Mouse (Mus musculus) liver, postnatal 0 days (tissue): ENCODE data around the gene Rps7. TPM values are rescaled to one million over a fixed set of nuclear protein-coding genes. Genes with fewer than 3 reads are reported as not detected.

Experiments
- ATAC-seq: fragments of 200-750 bp; cut with Nextera tagmentation; 2 replicates; pipeline ENCODE4 v1.8.0; 2017; ENCODE audit warnings: mild to moderate bottlenecking, moderate library complexity
- DNase-seq: peaks from one replicate; pipeline ENCODE4 v3.0.0-alpha.2; 2016
- H3K27ac ChIP-seq: fragments of 300-500 bp; sonication (generic); 2 replicates; pipeline ENCODE4 v1.5.1; 2014; ENCODE audit warnings: antibody characterized with exemption, moderate library complexity, mild to moderate bottlenecking, low read depth
- H3K27me3 ChIP-seq: fragments of 300-500 bp; sonication (generic); 2 replicates; pipeline ENCODE4 v1.6.1; 2014; ENCODE audit warnings: low read length, control low read depth, mixed read lengths; ENCODE audit not compliant: insufficient read depth
- H3K36me3 ChIP-seq: fragments of 300-500 bp; sonication (generic); replicated peaks from 2 replicates; pipeline ENCODE4 v1.6.1; 2014; ENCODE audit warnings: mild to moderate bottlenecking, control low read depth, low read length, moderate library complexity, mixed read lengths; ENCODE audit not compliant: insufficient read depth
- H3K4me1 ChIP-seq: fragments of 300-500 bp; sonication (generic); 2 replicates; pipeline ENCODE4 v1.6.1; 2014; ENCODE audit warnings: antibody characterized with exemption, mild to moderate bottlenecking, control low read depth; ENCODE audit not compliant: insufficient read depth
- H3K4me2 ChIP-seq: fragments of 300-500 bp; sonication (generic); 2 replicates; pipeline ENCODE4 v1.6.1; 2014; ENCODE audit warnings: low read depth, mild to moderate bottlenecking, low read length, moderate library complexity, mixed read lengths
- H3K4me3 ChIP-seq: fragments of 300-500 bp; sonication (generic); 2 replicates; pipeline ENCODE4 v1.5.1; 2014; ENCODE audit warnings: low read depth, low read length
- H3K9ac ChIP-seq: fragments of 300-500 bp; sonication (generic); replicated peaks from 2 replicates; pipeline ENCODE4 v1.6.1; 2014; ENCODE audit warnings: mild to moderate bottlenecking, moderate library complexity
- H3K9me3 ChIP-seq: fragments of 300-500 bp; sonication (generic); 2 replicates; pipeline ENCODE4 v1.6.1; 2016; ENCODE audit warnings: mild to moderate bottlenecking, control low read depth, low read length, mixed read lengths
- CTCF ChIP-seq: sonication (generic); IDR thresholded peaks from 2 replicates; pipeline ENCODE4 v1.5.1; 2016; ENCODE audit warnings: antibody characterized with exemption, low read depth
- EP300 ChIP-seq: IDR thresholded peaks from 2 replicates; pipeline ENCODE4 v1.6.1; 2016; ENCODE audit warnings: antibody characterized with exemption, low read depth, mild to moderate bottlenecking
- WGBS: fragments of 180-500 bp; shearing (Covaris S2); extraction: QIAGEN DNeasy Blood & Tissue Kit; methylation state at CpG from one replicate; pipeline ENCODE4 v1.1.7; 2014; ENCODE audit not compliant: insufficient replicate concordance; 5-methylcytosine and 5-hydroxymethylcytosine counted together
- polyA plus RNA-seq: library from polyadenylated mRNA; unstranded; fragments of >200 nt; fragmentation: Nextera tagmentation; extraction: Ambion mirVana; gene quantifications from 2 replicates; pipeline ENCODE4 v1.2.1, GENCODE M21; 2015

Gene Rps7
- polyA plus RNA-seq, 1 experiment from 2014 or later = 493 TPM

GRCm38 (mm10) chr12:28622641-28623040, 13.1 kb downstream of the Rps7 start:
- ATAC-seq (no peak), DNase-seq (no peak)
- Histone ChIP-seq H3K4me1 (peaks cover 18% of the 10 kb centered on the region), H3K27ac (peak overlapping the region; percentile 39), H3K4me2 (0 out of 2 replicates have a peak overlapping the region, but pooled peaks have one; percentile 1), H3K9ac (peak overlapping the region; percentile 4; the same call in 1 of the 2 replicates), H3K4me3 (0 out of 2 replicates have a peak overlapping the region, but pooled peaks have one; percentile 9), H3K27me3 (no peaks in the 10 kb centered on the region), H3K9me3 (no peaks in the 10 kb centered on the region), H3K36me3 (no peaks in the 10 kb centered on the region)
- TF ChIP-seq EP300 (no peak), CTCF (no peak)
- 67% methylated on average over 1 of the region's 1 CpGs for WGBS

GRCm38 (mm10) chr12:28622167-28622532, 13.6 kb downstream of the Rps7 start:
- Histone ChIP-seq H3K4me2 (peak overlapping the region; percentile 36; the same call in 1 of the 2 replicates), H3K27ac (peak overlapping the region; percentile 39)

GRCm38 (mm10) chr12:28621451-28622166, 14.1 kb downstream of the Rps7 start:
- DNase-seq = no peak
- H3K36me3 ChIP-seq = no peaks in the 10 kb centered on the region
- WGBS = 17% methylated on average over 7 of the region's 7 CpGs
- peak overlapping the region; percentile 21; the same call in 1 of the 2 replicates for H3K4me3 ChIP-seq
- peaks cover 18% of the 10 kb centered on the region for H3K4me1 ChIP-seq
- H3K27ac ChIP-seq = peak overlapping the region; percentile 39; the same call in 1 of the 2 replicates
- H3K9me3 ChIP-seq = no peaks in the 10 kb centered on the region
- TF ChIP-seq CTCF (peak; percentile 36), EP300 (no peak)
- no peaks in the 10 kb centered on the region for H3K27me3 ChIP-seq
- peak overlapping the region; percentile 36 for H3K4me2 ChIP-seq
- H3K9ac ChIP-seq = peak overlapping the region; percentile 18; the same call in 1 of the 2 replicates
- ATAC-seq = 0 out of 2 replicates have a peak, but pooled peaks have one; percentile 33

More at GRCm38 (mm10) chr12:28622167-28622532, 13.6 kb downstream of the Rps7 start:
- H3K4me1 ChIP-seq = peaks cover 18% of the 10 kb centered on the region
- WGBS = 41% methylated on average over 5 of the region's 5 CpGs
- 0 out of 2 replicates have a peak overlapping the region, but pooled peaks have one; percentile 8 for H3K4me3 ChIP-seq
- no peaks in the 10 kb centered on the region for H3K36me3 ChIP-seq
- TF ChIP-seq EP300 (no peak), CTCF (no peak)
- DNase-seq (no peak), ATAC-seq (0 out of 2 replicates have a peak, but pooled peaks have one; percentile 32)
- no peaks in the 10 kb centered on the region for H3K9me3 ChIP-seq
- 0 out of 2 replicates have a peak overlapping the region, but pooled peaks have one; percentile 4 for H3K9ac ChIP-seq
- no peaks in the 10 kb centered on the region for H3K27me3 ChIP-seq

DNA sequence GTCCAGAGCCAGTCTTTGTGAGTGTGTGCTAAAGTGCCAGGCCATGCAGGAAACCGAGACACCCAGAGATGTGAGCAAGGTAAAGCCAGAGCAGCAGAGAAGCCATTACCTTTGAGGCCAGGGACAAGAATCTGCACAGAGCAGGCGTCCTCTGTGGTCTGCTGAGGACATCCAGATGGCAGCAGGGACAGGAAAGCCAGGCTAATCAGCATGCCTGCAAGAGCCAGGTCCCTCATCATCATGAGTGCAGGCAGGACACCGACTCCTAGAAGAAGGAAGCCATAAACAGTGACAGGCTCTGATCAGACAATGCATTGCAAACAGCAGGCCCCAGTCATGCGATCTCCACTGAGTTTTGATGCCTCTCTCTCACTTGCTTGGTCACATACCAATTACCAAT, 18.5 kb downstream of the Rps7 start:
- no peak for DNase-seq
- no peaks in the 10 kb centered on the region for H3K36me3 ChIP-seq
- no peaks in the 10 kb centered on the region for H3K9me3 ChIP-seq
- H3K27me3 ChIP-seq = no peaks in the 10 kb centered on the region
- TF ChIP-seq CTCF = no peak
- no peak for TF ChIP-seq EP300
- 0 out of 2 replicates have a peak, but pooled peaks have one; percentile 13 for ATAC-seq
- H3K9ac ChIP-seq = no peak overlapping the region
- peaks cover 13% of the 10 kb centered on the region for H3K4me1 ChIP-seq
- 38% methylated on average over 4 of the region's 4 CpGs for WGBS
- H3K4me2 ChIP-seq = no peak overlapping the region
- no peak overlapping the region for H3K27ac ChIP-seq
- H3K4me3 ChIP-seq = no peak overlapping the region

DNA sequence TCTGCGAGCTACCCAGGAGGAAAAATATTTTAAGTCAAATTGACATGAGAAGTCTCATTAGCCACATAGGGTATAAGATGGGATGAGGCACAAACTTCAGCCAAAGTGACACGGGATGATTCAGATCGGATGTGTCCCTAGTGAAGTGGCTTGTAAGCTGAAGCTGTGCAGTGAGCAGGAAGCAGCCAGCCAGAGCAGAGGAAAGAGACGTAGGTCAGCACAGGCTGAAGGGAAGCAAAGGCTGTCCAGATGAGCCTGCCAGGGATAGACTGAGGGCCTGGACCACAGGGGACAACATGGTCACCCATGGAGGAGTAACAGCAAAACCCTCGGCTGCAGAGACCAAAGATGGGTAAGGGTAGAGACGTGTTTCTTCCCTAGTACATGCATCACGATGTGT, 21.4 kb downstream of the Rps7 start:
- DNase-seq = no peak
- Histone ChIP-seq H3K4me2 (no peak overlapping the region), H3K27me3 (no peaks in the 10 kb centered on the region), H3K9ac (no peak overlapping the region), H3K27ac (no peak overlapping the region), H3K36me3 (no peaks in the 10 kb centered on the region), H3K9me3 (no peaks in the 10 kb centered on the region), H3K4me3 (no peak overlapping the region), H3K4me1 (peaks cover 4% of the 10 kb centered on the region; the same call in 1 of the 2 replicates)
- WGBS = 76% methylated on average over 7 of the region's 7 CpGs
- TF ChIP-seq EP300 (no peak), CTCF (no peak)
- ATAC-seq = no peak

DNA sequence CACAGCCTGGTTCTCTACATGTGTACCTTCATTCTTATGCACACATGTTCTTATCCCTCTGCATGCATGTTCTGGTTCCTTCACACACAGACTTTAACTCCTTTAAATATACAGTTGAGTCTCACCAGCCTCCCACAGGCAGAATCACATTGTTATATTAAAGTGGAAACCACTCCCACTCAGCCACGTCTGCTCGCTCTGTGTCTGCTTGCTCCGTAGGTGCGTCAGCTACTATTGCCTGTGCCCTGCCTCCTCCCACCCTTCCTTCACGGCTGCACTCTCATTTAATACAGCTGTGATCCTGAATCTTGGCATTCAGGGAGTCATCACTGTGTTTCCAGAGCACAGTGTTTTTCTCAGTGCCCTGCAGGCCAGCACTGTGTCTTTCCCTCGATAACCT, 23.4 kb downstream of the Rps7 start:
- Histone ChIP-seq H3K36me3 (no peaks in the 10 kb centered on the region), H3K27ac (no peak overlapping the region), H3K4me2 (no peak overlapping the region), H3K27me3 (no peaks in the 10 kb centered on the region), H3K9ac (no peak overlapping the region), H3K4me3 (no peak overlapping the region), H3K9me3 (no peaks in the 10 kb centered on the region), H3K4me1 (peaks cover 4% of the 10 kb centered on the region; the same call in 1 of the 2 replicates)
- WGBS = 71% methylated on average over 6 of the region's 6 CpGs
- ATAC-seq (no peak), DNase-seq (no peak)
- no peak for TF ChIP-seq CTCF
- TF ChIP-seq EP300 = no peak
